Mouse (Mus musculus): ENCODE data around the gene Adamts15.

Gene Adamts15

GRCm38 (mm10) chr9:30922197-30922894 lies at the start of gene Adamts15:
Gene Adamts15 (minus strand): TSS chr9:30922452.
- peak; percentile 69 to 88 for DNase-seq (ENCODE audit: inconsistent age in 2 of 2, low spot score in 1 of 2)

- DNase-seq (ENCODE audit: inconsistent age in 2 of 2, low spot score in 1 of 2): peak; percentile 44 to 83
Observed at GRCm38 (mm10) chr9:30971967-30972366, 49.7 kb upstream of the Adamts15 start.

GRCm38 (mm10) chr9:30970001-30970400 lies 47.7 kb upstream of the Adamts15 start:
- DNase-seq (ENCODE audit: inconsistent age in 2 of 2, low spot score in 1 of 2): no peak

GRCm38 (mm10) chr9:30968130-30968529 lies 45.9 kb upstream of the Adamts15 start:
- peak in 1 of 2 experiments; percentile 18 for DNase-seq (ENCODE audit: inconsistent age in 2 of 2, low spot score in 1 of 2)

- no peak for DNase-seq (ENCODE audit: inconsistent age in 2 of 2, low spot score in 1 of 2)
Observed at GRCm38 (mm10) chr9:30966881-30967280, 44.6 kb upstream of the Adamts15 start.

- peak in 1 of 2 experiments; percentile 16 for DNase-seq (ENCODE audit: inconsistent age in 2 of 2, low spot score in 1 of 2)
Observed at GRCm38 (mm10) chr9:30964685-30965084, 42.4 kb upstream of the Adamts15 start.

- no peak for DNase-seq (ENCODE audit: inconsistent age in 2 of 2, low spot score in 1 of 2)
Observed at GRCm38 (mm10) chr9:30963780-30964179, 41.5 kb upstream of the Adamts15 start.

GRCm38 (mm10) chr9:30955246-30955645 lies 33.0 kb upstream of the Adamts15 start:
- DNase-seq (ENCODE audit: inconsistent age in 2 of 2, low spot score in 1 of 2): no peak

- peak in 1 of 2 experiments; percentile 68 for DNase-seq (ENCODE audit: inconsistent age in 2 of 2, low spot score in 1 of 2)
Observed at GRCm38 (mm10) chr9:30953287-30953686, 31.0 kb upstream of the Adamts15 start.

GRCm38 (mm10) chr9:30951461-30951860 lies 29.2 kb upstream of the Adamts15 start:
- no peak for DNase-seq (ENCODE audit: inconsistent age in 2 of 2, low spot score in 1 of 2)

- DNase-seq (ENCODE audit: inconsistent age in 2 of 2, low spot score in 1 of 2): peak; percentile 65 to 80
Observed at GRCm38 (mm10) chr9:30950592-30950991, 28.3 kb upstream of the Adamts15 start.

GRCm38 (mm10) chr9:30949971-30950370 lies 27.7 kb upstream of the Adamts15 start:
- DNase-seq (ENCODE audit: inconsistent age in 2 of 2, low spot score in 1 of 2): peak; percentile 54 to 78

GRCm38 (mm10) chr9:30949422-30949821 lies 27.2 kb upstream of the Adamts15 start:
- peak in 1 of 2 experiments; percentile 69 for DNase-seq (ENCODE audit: inconsistent age in 2 of 2, low spot score in 1 of 2)

- no peak for DNase-seq (ENCODE audit: inconsistent age in 2 of 2, low spot score in 1 of 2)
Observed at GRCm38 (mm10) chr9:30945276-30945675, 23.0 kb upstream of the Adamts15 start.

GRCm38 (mm10) chr9:30944234-30944633 lies 22.0 kb upstream of the Adamts15 start:
- DNase-seq (ENCODE audit: inconsistent age in 2 of 2, low spot score in 1 of 2): no peak

- DNase-seq (ENCODE audit: inconsistent age in 2 of 2, low spot score in 1 of 2): no peak
Observed at GRCm38 (mm10) chr9:30943341-30943740, 21.1 kb upstream of the Adamts15 start.

GRCm38 (mm10) chr9:30942512-30943313 lies 20.5 kb upstream of the Adamts15 start, which contains the start of gene Adamts8:
Gene Adamts8 (plus strand): TSS chr9:30942562.
- peak; percentile 34 to 80 for DNase-seq (ENCODE audit: inconsistent age in 2 of 2, low spot score in 1 of 2)

- peak; percentile 82 to 96 for DNase-seq (ENCODE audit: inconsistent age in 2 of 2, low spot score in 1 of 2)
Observed at GRCm38 (mm10) chr9:30940328-30940727, 18.1 kb upstream of the Adamts15 start.

- peak; percentile 49 to 82 for DNase-seq (ENCODE audit: inconsistent age in 2 of 2, low spot score in 1 of 2)
Observed at GRCm38 (mm10) chr9:30936674-30937438, 14.6 kb upstream of the Adamts15 start.

- DNase-seq (ENCODE audit: inconsistent age in 2 of 2, low spot score in 1 of 2): no peak
Observed at GRCm38 (mm10) chr9:30934827-30935226, 12.6 kb upstream of the Adamts15 start.

GRCm38 (mm10) chr9:30932346-30932745 lies 10.1 kb upstream of the Adamts15 start:
- no peak for DNase-seq (ENCODE audit: inconsistent age in 2 of 2, low spot score in 1 of 2)

Data from adrenal gland, adult (tissue).